Mouse (Mus musculus): ENCODE measurements around the gene Gpr88.

GRCm38 (mm10) chr3:116222511-116223243 is 30.6 kb downstream of the Gpr88 start:
- TF ChIP-seq CTCF (IDR thresholded peaks at IDR 0.05; ENCODE audit: extremely low read depth, insufficient read depth, insufficient read length, insufficient replicate concordance) (no peak), POLR2A (IDR thresholded peaks at IDR 0.05; ENCODE audit: low read depth, low read length) (no peak)

All from spleen, adult 2 months (tissue).